Mouse (Mus musculus): Measurements from ENCODE around the gene Prc1. TPM values are rescaled to one million over a fixed set of nuclear protein-coding genes. Genes with fewer than 3 reads are reported as not detected.

Gene Prc1
- polyA plus RNA-seq (2017; shearing (Covaris generic)): 10 to 100 TPM in 1 of 2 experiments, 1 to 10 TPM in 1; 7.8 to 12.8 TPM

DNA sequence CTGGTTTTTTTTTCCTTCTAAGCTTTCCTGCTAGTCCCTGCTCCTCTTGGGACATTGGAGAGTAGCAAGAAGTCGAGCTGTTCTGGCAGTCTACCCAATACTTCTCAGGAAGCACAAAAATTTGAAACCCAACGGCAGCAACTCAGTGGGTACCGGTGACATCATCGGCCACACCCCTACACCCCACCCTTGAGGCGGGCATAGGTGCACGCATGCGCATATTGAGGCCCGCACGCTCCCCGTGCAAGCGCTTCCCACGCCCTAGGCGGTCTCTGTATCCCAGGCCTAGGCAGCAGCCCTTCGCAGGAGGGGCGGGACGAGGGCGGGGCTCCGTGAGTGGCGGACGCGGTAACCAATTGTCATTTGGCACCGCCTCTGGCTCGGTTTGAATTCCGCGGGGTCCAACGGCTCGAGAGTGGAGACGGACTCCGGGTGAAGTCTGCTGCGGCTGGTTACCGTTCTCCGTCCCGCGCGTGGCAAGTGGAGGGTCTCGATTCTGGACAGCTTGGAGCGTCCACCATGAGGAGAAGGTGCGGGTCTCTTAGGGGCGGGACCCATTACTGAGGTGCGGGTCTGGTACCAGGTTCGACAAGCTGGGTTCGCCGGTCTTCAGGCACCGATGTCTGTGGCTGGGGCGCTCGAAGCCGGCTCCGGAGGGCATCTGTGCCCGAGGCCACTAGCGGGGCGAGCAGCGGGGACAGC is at the start of gene Prc1:
Gene Prc1 (plus strand): TSS at position 389 of the 702 bp plus-strand sequence.

DNA sequence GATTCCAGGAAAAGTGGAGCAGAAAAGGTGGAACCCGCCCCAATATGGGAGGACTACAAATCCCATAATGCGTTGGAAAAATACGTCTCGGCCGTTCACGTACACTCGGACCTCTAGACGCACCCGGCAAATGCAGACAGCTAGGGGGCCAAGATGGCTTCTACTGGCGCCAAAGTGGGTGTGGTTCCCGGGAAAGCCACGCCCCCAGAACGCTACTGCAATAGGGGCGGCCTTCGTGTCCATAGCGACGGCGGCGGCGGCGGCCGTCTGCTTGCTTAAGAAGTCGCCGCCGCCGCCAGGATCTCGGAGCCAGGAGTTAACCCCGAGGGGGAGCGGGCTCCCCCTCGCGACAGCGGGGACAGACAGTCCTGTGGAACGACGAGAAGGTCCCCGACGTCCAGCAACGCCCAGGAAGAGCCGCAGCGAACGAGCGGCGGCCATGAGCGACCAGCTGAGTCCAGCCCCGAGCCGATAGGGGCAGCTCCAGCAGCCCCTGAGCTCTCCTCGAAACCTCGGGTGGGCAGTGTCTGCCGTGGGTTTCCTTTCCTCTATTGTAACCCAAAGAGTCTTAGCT is 48.0 kb upstream of the Prc1 start, which contains the start of gene Ttll13:
Gene Ttll13 (plus strand): TSS at position 229 of the 574 bp plus-strand sequence.

DNA sequence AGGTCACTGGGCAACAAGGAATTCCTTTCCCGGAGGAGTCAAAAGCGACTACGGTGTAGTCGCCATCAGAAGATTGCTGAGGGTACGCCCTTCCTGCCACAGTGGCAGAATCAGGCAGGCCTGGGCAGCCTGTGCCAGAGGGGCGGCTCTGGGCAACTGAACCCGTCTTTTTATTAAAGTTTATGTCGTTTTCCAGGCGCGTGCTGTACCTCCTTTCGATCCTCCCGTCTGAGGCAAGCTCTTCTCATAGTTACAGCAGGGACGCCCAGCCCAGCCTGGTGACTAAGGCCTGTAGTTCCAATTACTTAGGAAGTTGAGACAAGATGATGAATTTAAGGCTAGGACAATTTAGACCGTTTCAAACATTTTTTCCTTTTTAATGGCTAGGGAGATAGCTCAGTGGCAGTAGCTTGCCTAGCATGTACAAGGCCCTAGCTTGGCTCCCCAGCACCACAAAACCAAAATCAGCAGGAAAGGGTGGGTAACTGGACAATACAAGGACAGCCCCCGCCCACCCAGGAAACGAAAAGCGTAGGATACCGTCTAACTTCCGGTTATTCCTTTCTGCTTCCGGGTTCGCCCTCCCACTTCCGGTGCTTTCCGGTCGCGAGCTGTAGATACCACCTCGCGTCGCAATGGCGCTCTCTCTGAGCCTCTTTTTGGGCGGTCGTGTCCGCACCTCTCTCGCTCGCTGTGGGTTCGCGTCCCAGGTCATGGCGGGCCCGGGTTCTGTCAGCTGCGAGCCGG is 33.5 kb upstream of the Prc1 start, which contains the start of gene Ngrn:
Gene Ngrn (plus strand): TSS at position 591 of the 747 bp plus-strand sequence.

DNA sequence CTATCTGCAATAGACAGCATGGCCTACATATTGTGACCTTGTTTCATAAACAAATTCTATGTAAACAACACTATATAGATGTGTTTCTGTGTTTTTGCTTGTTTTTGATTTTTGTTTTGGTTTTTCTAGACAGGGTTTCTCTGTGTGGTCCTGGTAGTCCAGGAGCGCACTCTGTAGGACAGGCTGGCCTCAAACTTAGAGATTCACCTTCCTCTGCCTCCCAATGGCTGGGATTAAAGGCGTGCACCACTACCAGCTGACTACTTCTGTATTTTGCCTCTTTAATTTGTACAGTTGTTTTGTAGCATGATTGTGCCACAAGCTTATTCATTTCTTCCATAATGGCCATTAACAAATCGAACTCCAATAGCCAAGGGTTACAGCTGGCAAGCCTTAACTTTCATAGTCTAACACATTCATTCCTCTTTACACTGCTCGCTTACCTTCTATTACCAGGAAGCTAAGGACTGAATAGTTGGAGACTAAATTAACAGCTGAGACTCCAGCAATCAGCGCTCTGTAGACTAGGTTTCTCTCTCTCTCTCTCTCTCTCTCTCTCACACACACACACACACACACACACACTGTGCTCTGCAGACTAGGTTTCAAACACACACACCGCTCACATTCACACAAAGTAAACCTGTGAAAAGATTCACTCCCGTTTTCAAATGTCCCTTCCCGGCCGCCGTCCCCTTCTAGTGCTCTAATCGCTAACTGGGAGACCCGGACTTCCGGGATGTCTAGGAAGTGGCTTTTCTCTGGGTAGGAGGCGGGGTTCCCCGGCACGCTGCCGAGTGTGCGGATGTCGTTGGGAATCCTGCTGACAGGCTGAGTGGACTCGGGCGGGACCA is 25.1 kb upstream of the Prc1 start, which contains the start of gene Vps33b:
Gene Vps33b (plus strand): TSS at position 753 of the 854 bp plus-strand sequence.

DNA sequence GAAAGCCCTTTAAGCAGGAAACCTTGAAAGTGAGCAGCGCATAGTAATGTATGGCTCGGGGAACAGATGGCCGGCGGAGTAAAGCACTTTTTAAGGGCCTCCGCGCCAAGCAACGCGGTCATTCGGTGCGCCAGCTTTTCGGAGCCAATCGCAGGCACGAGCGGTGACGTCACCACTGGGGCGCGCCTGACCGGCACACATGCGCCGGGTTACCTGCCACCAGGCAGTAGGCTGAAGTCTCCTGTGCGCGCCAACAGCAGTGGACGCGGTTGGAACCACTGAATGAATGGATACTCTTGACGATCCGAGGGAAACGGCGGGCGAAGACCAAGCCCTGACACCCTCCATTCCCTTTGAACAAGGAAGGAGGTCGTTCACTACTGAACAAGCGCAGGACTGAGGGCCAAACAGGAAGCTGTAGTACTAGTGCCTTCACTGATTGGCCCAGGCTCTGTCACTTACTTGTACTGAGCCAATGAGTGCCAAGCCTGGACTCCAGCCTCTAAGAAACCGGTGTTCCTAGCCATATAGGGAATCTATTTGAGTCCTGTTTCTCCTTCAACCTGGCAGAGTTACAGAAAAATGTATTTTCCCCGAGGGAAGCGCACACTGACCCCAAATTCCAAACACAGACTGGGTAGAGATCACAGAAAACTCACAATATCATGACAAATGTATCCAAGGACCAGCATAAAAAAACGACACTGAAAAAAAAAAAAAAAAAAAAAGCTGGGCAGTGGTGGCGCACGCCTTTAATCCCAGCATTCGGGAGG is 30.0 kb downstream of the Prc1 start, which contains the start of gene Rccd1:
Gene Rccd1 (minus strand): TSS at position 412 of the 773 bp plus-strand sequence.

DNA sequence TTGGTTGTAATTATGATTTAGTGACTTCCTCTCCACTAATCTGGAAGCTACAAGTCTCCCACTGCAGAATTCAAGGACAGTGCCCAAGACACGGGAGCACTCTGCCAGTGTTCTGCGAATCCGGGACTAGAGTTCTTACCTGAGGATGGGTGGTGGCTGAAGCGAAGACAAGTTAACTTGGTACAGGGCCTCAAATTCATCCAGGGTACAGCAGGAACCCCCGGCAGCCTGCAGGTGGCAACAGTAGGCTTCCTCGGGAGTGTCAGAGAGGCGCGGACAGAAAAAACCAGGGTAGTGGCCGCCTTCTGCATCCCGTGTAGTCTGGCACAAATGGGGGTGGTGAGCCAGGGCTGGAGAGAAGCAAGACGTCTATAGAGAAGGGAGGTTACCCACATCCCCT is 46.5 kb downstream of the Prc1 start, which contains the start of gene Unc45a:
Gene Unc45a (minus strand): TSS at position 213 of the 400 bp plus-strand sequence.

DNA sequence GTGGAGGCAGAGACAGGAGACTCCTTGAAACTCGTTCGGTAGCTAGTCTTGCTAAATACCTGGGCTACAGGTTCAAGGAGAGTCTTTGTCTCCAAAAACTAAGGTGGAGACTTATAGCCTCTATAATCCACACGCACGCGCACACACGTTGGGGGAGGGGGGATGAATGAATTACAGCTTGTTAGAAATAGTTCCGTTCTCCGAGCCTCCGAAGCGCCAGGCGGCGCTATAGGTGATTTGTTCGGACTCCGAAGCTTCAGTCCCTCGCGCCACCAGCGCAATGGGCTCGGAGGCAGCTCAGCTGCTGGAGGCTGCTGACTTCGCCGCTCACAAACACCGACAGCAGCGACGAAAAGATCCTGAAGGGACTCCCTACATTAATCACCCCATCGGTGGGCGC is 48.6 kb downstream of the Prc1 start, which contains the start of gene Hddc3:
Gene Hddc3 (plus strand): TSS at position 247 of the 400 bp plus-strand sequence.

Other genes starting within 250 kb of the Prc1 start
- 10 to 100 TPM; 54.1 to 84.7 TPM for gene Idh2, start 179.1 kb upstream of the Prc1 start, polyA plus RNA-seq (2017; shearing (Covaris generic))
- gene Sema4b, start 107.6 kb upstream of the Prc1 start, polyA plus RNA-seq (2017; shearing (Covaris generic)): 10 to 100 TPM; 22.0 to 23.2 TPM
- 100 to 1,000 TPM; 139 to 161 TPM for gene Cib1, start 61.6 kb upstream of the Prc1 start, polyA plus RNA-seq (2017; shearing (Covaris generic))
- 10 to 100 TPM in 1 of 2 experiments, 1 to 10 TPM in 1; 9.2 to 13.3 TPM for gene Gdpgp1, start 61.6 kb upstream of the Prc1 start, polyA plus RNA-seq (2017; shearing (Covaris generic))
- 1 to 10 TPM in 1 of 2 experiments, under 1 TPM in 1; 0.59 to 5.8 TPM for gene Ttll13, start 48.1 kb upstream of the Prc1 start, polyA plus RNA-seq (2017; shearing (Covaris generic))
- gene Ngrn, start 33.2 kb upstream of the Prc1 start, polyA plus RNA-seq (2017; shearing (Covaris generic)): 10 to 100 TPM; 47.2 to 59.6 TPM
- 10 to 100 TPM; 42.2 to 68.2 TPM for gene Vps33b, start 24.8 kb upstream of the Prc1 start, polyA plus RNA-seq (2017; shearing (Covaris generic))
- 10 to 100 TPM; 24.7 to 27.3 TPM for gene Rccd1, start 30.0 kb downstream of the Prc1 start, polyA plus RNA-seq (2017; shearing (Covaris generic))
- 10 to 100 TPM; 74.5 to 78.7 TPM for gene Unc45a, start 46.6 kb downstream of the Prc1 start, polyA plus RNA-seq (2017; shearing (Covaris generic))
- gene Hddc3, start 48.7 kb downstream of the Prc1 start, polyA plus RNA-seq (2017; shearing (Covaris generic)): 10 to 100 TPM in 1 of 2 experiments, 1 to 10 TPM in 1; 6.5 to 11.6 TPM
- gene Man2a2, start 76.9 kb downstream of the Prc1 start, polyA plus RNA-seq (2017; shearing (Covaris generic)): 10 to 100 TPM; 50.0 to 65.1 TPM
- gene Fes, start 93.5 kb downstream of the Prc1 start, polyA plus RNA-seq (2017; shearing (Covaris generic)): 1 to 10 TPM in 1 of 2 experiments, under 1 TPM in 1; 0.58 to 3.5 TPM
- 10 to 100 TPM; 52.1 to 53.9 TPM for gene Furin, start 111.0 kb downstream of the Prc1 start, polyA plus RNA-seq (2017; shearing (Covaris generic))
- 1 to 10 TPM; 7.1 to 8.8 TPM for gene Blm, start 240.7 kb downstream of the Prc1 start, polyA plus RNA-seq (2017; shearing (Covaris generic))

Data from inflammation-experienced regulatory T-cells (primary cell).